Mouse (Mus musculus) hematopoietic stem cell, adult 5-6 weeks (primary cell): ENCODE measurements around the gene Thy1. TPM values are rescaled to one million over a fixed set of nuclear protein-coding genes. Genes with fewer than 3 reads are reported as not detected.

Experiments used
- ATAC-seq, 2 experiments: fragments of 125-278 bp in 1 of 2; replicated peaks in 1 of 2; 2 replicates each; pipeline ENCODE4 v1.8.0; 2016 to 2017; ENCODE audit warnings: inconsistent platforms in 2 of 2, mild to moderate bottlenecking in 2 of 2, moderate number of reproducible peaks in 2 of 2, low read depth in 1 of 2, moderate TSS enrichment in 1 of 2; ENCODE audit not compliant: low FRiP score in 2 of 2, poor library complexity in 2 of 2, severe bottlenecking in 2 of 2, insufficient read depth in 1 of 2, low TSS enrichment in 1 of 2
- total RNA-seq: library from RNA; stranded (forward); fragments of 172-1452, 232-1000 nt; gene quantifications from 2 replicates; pipeline ENCODE4 v1.2.3, GENCODE M21; 2017

The Thy1 gene
- total RNA-seq, 1 experiment from 2014 or later, result 5.8 TPM

GRCm38 (mm10) chr9:44086960-44087359 lies 43.8 kb downstream of the Thy1 start:
- no peak for ATAC-seq

GRCm38 (mm10) chr9:44087761-44088455 lies 44.7 kb downstream of the Thy1 start:
- no peak for ATAC-seq

- ATAC-seq, result peak; percentile 63 to 64
These were observed 45.9 kb downstream of the Thy1 start for GRCm38 (mm10) chr9:44088877-44089608.

- ATAC-seq, result peak; percentile 51 to 58; a peak in 1 of 4 replicates
These were observed 50.7 kb downstream of the Thy1 start for GRCm38 (mm10) chr9:44093612-44094503.

GRCm38 (mm10) chr9:44094737-44095136 lies 51.6 kb downstream of the Thy1 start:
- ATAC-seq, result peak; percentile 50 to 71; a peak in 3 of 4 replicates

- ATAC-seq, result no peak
These were observed 52.6 kb downstream of the Thy1 start for GRCm38 (mm10) chr9:44095781-44096180.

- ATAC-seq, result no peak
These were observed 53.4 kb downstream of the Thy1 start for GRCm38 (mm10) chr9:44096536-44096935.

Other genes with a start within 250 kb of the Thy1 start
- 2.0 and 3.0 TPM in 2 replicates for gene Usp2, start 23.6 kb downstream of the Thy1 start, total RNA-seq
- not detected in 2 replicates for gene Mfrp, start 58.3 kb downstream of the Thy1 start, total RNA-seq
- gene C1qtnf5, start 63.9 kb downstream of the Thy1 start, total RNA-seq, result not detected in 2 replicates
- gene Gm49380, start 70.1 kb downstream of the Thy1 start, total RNA-seq, result not detected in 2 replicates
- gene Rnf26, start 70.1 kb downstream of the Thy1 start, total RNA-seq, result 10.8 and 13.0 TPM in 2 replicates
- gene Mcam, start 91.1 kb downstream of the Thy1 start, total RNA-seq, result 1.1 and 6.9 TPM in 2 replicates
- gene Cbl, start 190.7 kb downstream of the Thy1 start, total RNA-seq, result 19.6 and 35.0 TPM in 2 replicates
- not detected in 2 replicates for gene Ccdc153, start 197.3 kb downstream of the Thy1 start, total RNA-seq
- 0.35 TPM in 1 of 2 replicates, not detected in the other for gene Pdzd3, start 208.1 kb downstream of the Thy1 start, total RNA-seq
- gene Nlrx1, start 225.2 kb downstream of the Thy1 start, total RNA-seq, result 2.1 and 6.6 TPM in 2 replicates
- 0.99 and 2.5 TPM in 2 replicates for gene Abcg4, start 245.2 kb downstream of the Thy1 start, total RNA-seq